Mouse (Mus musculus) forebrain, embryonic 16.5 days (tissue): ENCODE measurements around the gene Kank2. TPM values are rescaled to one million over a fixed set of nuclear protein-coding genes. Genes with fewer than 3 reads are reported as not detected.
"Not testable (repeated sequence)": the region's sequence is repeated elsewhere in the genome, so short reads cannot be mapped to it uniquely, and the experiment has no call there.

Experiments
- ATAC-seq: fragments of 200-750 bp; cut with Nextera tagmentation; 2 replicates; pipeline ENCODE4 v1.8.0; 2017; ENCODE audit warnings: mild to moderate bottlenecking, moderate library complexity
- H3K27ac ChIP-seq: fragments of 300-500 bp; sonication (generic); 2 replicates; pipeline ENCODE4 v1.5.1; 2014; ENCODE audit warnings: low read length, control low read depth
- H3K27me3 ChIP-seq: fragments of 300-500 bp; sonication (generic); replicated peaks from 2 replicates; pipeline ENCODE4 v1.6.1; 2014; ENCODE audit warnings: low read length; ENCODE audit not compliant: control insufficient read depth, insufficient read depth
- H3K36me3 ChIP-seq: fragments of 300-500 bp; sonication (generic); 2 replicates; pipeline ENCODE4 v1.6.1; 2014; ENCODE audit not compliant: control insufficient read depth, insufficient read depth
- H3K4me1 ChIP-seq: fragments of 300-500 bp; sonication (generic); replicated peaks from 2 replicates; pipeline ENCODE4 v1.6.1; 2014; ENCODE audit warnings: low read length; ENCODE audit not compliant: control insufficient read depth, insufficient read depth
- H3K4me2 ChIP-seq: fragments of 300-500 bp; sonication (generic); 2 replicates; pipeline ENCODE4 v1.6.1; 2014; ENCODE audit warnings: mild to moderate bottlenecking, low read length, control low read depth
- H3K4me3 ChIP-seq: fragments of 300-500 bp; sonication (generic); replicated peaks from 2 replicates; pipeline ENCODE4 v1.5.1; 2014; ENCODE audit warnings: mild to moderate bottlenecking, low read length, control low read depth
- H3K9ac ChIP-seq: fragments of 300-500 bp; sonication (generic); replicated peaks from 2 replicates; pipeline ENCODE4 v1.6.1; 2014; ENCODE audit warnings: low read depth, low read length, control low read depth
- H3K9me3 ChIP-seq: fragments of 300-500 bp; sonication (generic); 2 replicates; pipeline ENCODE4 v1.6.1; 2016; ENCODE audit warnings: low read length; ENCODE audit not compliant: control insufficient read depth
- WGBS: fragments of 180-500 bp; shearing (Covaris S2); extraction: QIAGEN DNeasy Blood & Tissue Kit; methylation state at CpG from one replicate; pipeline ENCODE4 v1.1.7; 2014; 5-methylcytosine and 5-hydroxymethylcytosine counted together
- polyA plus RNA-seq: library from polyadenylated mRNA; unstranded; fragments of >200 nt; fragmentation: Nextera tagmentation; extraction: Ambion mirVana; gene quantifications from 2 replicates; pipeline ENCODE4 v1.2.1, GENCODE M21; 2015

The Kank2 gene
- polyA plus RNA-seq, 1 experiment from 2014 or later, result 3.2 TPM

DNA sequence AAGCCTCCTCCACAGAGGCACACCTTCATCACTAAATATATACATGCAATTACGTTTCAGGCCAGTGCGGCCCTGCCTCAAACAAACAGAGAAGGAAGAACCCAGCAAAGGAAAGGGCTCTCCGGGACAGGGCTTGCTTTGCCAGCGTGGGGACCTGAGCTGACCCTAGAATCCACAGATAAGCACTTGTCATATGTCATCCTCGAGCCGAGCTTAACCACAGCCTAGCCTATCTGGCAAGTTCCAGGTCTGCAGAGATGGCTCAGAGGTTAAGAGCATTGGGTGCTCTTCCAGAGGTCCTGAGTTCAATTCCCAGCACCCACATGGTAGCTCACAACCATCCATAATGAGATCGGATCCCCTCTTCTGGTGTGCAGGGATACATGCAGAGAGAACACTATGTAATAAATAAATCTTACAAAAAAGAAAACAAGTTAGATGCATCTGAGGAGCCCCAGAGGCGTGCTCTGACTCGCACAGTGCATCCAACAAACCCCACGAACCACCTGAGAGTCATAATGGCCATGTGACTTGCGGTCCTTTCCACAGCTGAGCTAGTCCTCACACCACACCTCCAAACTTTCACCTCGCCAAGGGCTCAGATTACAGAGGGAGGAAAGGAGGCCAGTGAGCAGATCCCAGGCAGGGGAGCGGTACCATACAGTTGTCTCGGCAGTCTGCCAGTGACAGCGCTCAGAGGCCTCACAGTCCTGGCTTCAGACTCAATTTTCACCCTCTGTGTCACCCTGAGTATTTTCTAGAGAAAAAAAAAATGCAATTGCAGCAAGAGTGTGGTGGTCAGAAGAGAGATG, 16.7 kb downstream of the Kank2 start:
- H3K4me3 ChIP-seq, result no peak overlapping the region
- no peaks in the 10 kb centered on the region for H3K9me3 ChIP-seq
- 81% methylated on average over 15 of the region's 15 CpGs for WGBS
- no peak overlapping the region for H3K4me2 ChIP-seq
- H3K36me3 ChIP-seq, result no peaks in the 10 kb centered on the region
- no peaks in the 10 kb centered on the region for H3K4me1 ChIP-seq
- no peaks in the 10 kb centered on the region for H3K27me3 ChIP-seq
- no peak overlapping the region for H3K9ac ChIP-seq
- ATAC-seq, result no peak
- H3K27ac ChIP-seq, result no peak overlapping the region

DNA sequence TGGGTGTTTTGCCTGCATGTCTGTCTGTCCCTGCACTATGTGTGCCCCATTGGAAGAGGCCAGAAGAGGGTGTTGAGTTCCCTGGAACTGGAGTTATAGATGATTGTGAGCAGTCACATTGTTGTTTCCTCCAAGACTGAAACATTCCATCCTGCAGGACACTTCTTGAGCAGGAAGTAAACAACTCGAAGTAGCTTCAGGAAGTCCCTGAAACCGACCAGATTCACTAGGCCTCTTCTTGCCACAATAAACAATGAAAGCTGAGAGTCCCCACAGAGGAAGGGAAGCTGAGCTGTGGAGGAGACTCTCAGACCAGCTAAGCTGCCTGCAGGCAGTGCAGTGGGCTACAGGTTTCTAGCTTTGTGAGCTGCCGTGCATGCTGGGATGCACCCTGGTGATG, 20.8 kb downstream of the Kank2 start:
- Histone ChIP-seq H3K4me1 (no peaks in the 10 kb centered on the region), H3K27me3 (no peaks in the 10 kb centered on the region), H3K9me3 (no peaks in the 10 kb centered on the region), H3K36me3 (no peaks in the 10 kb centered on the region), H3K4me3 (no peak overlapping the region), H3K27ac (no peak overlapping the region), H3K4me2 (no peak overlapping the region), H3K9ac (no peak overlapping the region)
- no peak for ATAC-seq
- WGBS, result 94% methylated on average over 3 of the region's 3 CpGs

- no peak overlapping the region for H3K4me2 ChIP-seq
- no peak overlapping the region for H3K27ac ChIP-seq
- H3K9ac ChIP-seq, result no peak overlapping the region
- H3K9me3 ChIP-seq, result no peaks in the 10 kb centered on the region
- ATAC-seq, result no peak
- H3K36me3 ChIP-seq, result no peaks in the 10 kb centered on the region
- H3K27me3 ChIP-seq, result no peaks in the 10 kb centered on the region
- H3K4me3 ChIP-seq, result no peak overlapping the region
- WGBS, result 89% methylated on average over 16 of the region's 16 CpGs
- H3K4me1 ChIP-seq, result peaks cover 3% of the 10 kb centered on the region
These were observed 24.2 kb downstream of the Kank2 start for GRCm38 (mm10) chr9:21774353-21774752.

- not testable (repeated sequence) for H3K9me3 ChIP-seq, H3K27ac ChIP-seq, H3K9ac ChIP-seq, H3K4me3 ChIP-seq, H3K36me3 ChIP-seq, H3K27me3 ChIP-seq, ATAC-seq, H3K4me2 ChIP-seq
- H3K4me1 ChIP-seq, result peaks cover 12% of the 10 kb centered on the region
- 77% methylated on average over 5 of the region's 5 CpGs for WGBS
These were observed 25.1 kb downstream of the Kank2 start for GRCm38 (mm10) chr9:21773396-21773795.

DNA sequence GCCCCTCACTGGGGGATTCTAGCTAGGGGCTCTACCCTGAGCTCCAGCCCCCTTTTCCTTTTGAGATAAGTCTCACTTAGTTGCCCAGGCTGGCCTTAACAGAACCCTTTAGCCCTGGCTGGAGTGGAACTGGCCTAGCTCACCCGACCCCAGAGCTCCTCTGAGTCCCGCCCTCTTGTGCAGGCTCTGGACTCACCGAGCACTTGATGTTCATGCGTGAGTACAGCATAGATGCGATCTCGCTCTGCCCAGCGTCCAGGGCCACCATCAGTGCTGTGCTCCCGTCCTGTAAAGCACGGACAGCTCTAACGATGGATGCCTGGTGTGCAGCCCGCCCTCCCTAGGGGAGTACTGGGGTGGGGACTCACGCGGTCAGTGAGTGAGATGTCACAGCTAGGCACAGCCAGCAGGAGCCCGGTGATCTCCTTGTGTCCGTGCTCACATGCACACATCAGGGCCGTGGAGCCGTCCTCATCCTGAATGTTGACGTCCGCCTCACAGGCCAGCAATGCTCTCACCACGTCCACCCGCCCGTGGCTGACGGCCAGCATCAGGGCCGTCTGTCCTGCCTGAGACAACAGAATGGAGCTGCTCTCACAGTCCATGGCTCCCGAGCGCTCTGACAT, 28.9 kb downstream of the Kank2 start:
- ATAC-seq, result 0 out of 2 replicates have a peak, but pooled peaks have one; percentile 29
- H3K36me3 ChIP-seq, result no peaks in the 10 kb centered on the region
- WGBS, result 81% methylated on average over 26 of the region's 26 CpGs
- peak overlapping the region; percentile 42; the same call in 1 of the 2 replicates for H3K27ac ChIP-seq
- H3K9ac ChIP-seq, result no peak overlapping the region
- H3K27me3 ChIP-seq, result no peaks in the 10 kb centered on the region
- H3K4me2 ChIP-seq, result no peak overlapping the region
- peaks cover 14% of the 10 kb centered on the region for H3K4me1 ChIP-seq
- no peak overlapping the region for H3K4me3 ChIP-seq
- no peaks in the 10 kb centered on the region for H3K9me3 ChIP-seq

DNA sequence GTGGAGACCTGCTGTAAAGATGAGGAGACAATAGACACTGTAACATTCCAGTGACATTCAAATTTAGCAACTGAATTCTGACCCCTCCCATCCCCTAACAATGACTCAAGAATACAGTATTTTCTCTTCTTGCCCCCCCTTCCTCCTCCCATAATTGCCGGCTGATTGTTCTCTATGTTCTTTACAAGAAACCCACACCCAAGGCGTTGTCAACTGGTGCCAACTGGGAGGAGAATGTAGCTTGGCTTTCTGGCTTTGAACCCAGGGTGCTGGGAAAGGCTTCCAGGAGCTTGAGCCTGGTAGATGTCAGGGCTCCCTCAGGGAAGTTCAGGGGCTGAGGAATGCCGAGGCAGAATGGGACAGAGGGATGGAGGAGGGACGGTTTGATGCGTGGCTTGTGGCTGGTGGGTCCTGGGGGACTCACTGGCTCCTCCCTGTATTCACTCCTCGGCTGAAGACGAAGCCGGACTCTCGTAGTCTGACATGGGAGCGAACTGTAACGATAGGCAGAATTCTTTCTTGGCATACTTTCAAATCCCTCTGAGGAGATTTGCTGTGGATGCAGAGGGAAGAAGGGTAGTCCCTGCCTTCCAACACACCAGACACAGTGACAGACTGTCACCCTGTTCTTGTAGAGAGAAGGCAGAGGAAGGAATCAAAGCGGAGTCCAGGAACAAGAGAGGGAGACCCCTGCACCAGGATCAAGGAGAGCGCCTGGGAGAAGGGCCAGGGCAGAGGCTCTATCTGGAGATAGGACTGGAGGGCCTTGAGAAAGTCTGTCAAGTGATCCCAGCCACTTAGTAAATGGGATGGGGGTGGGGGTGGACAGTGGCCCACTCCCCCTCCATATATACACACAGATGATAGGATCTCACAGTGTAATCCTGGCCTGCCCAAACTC, 29.8 kb downstream of the Kank2 start:
- 59% methylated on average over 13 of the region's 13 CpGs for WGBS
- Histone ChIP-seq H3K27me3 (no peaks in the 10 kb centered on the region), H3K36me3 (no peaks in the 10 kb centered on the region), H3K4me2 (no peak overlapping the region), H3K4me1 (peaks cover 14% of the 10 kb centered on the region), H3K27ac (peak overlapping the region; percentile 42), H3K9ac (no peak overlapping the region), H3K4me3 (no peak overlapping the region), H3K9me3 (no peaks in the 10 kb centered on the region)
- peak; percentile 31; the same call in 1 of the 2 replicates for ATAC-seq

- H3K27me3 ChIP-seq, result no peaks in the 10 kb centered on the region
- no peaks in the 10 kb centered on the region for H3K9me3 ChIP-seq
- H3K4me2 ChIP-seq, result no peak overlapping the region
- H3K4me1 ChIP-seq, result peaks cover 14% of the 10 kb centered on the region
- 80% methylated on average over 11 of the region's 11 CpGs for WGBS
- H3K9ac ChIP-seq, result no peak overlapping the region
- H3K27ac ChIP-seq, result no peak overlapping the region
- ATAC-seq, result no peak
- H3K36me3 ChIP-seq, result no peaks in the 10 kb centered on the region
- H3K4me3 ChIP-seq, result no peak overlapping the region
These were observed 30.6 kb downstream of the Kank2 start for GRCm38 (mm10) chr9:21767896-21768295.

DNA sequence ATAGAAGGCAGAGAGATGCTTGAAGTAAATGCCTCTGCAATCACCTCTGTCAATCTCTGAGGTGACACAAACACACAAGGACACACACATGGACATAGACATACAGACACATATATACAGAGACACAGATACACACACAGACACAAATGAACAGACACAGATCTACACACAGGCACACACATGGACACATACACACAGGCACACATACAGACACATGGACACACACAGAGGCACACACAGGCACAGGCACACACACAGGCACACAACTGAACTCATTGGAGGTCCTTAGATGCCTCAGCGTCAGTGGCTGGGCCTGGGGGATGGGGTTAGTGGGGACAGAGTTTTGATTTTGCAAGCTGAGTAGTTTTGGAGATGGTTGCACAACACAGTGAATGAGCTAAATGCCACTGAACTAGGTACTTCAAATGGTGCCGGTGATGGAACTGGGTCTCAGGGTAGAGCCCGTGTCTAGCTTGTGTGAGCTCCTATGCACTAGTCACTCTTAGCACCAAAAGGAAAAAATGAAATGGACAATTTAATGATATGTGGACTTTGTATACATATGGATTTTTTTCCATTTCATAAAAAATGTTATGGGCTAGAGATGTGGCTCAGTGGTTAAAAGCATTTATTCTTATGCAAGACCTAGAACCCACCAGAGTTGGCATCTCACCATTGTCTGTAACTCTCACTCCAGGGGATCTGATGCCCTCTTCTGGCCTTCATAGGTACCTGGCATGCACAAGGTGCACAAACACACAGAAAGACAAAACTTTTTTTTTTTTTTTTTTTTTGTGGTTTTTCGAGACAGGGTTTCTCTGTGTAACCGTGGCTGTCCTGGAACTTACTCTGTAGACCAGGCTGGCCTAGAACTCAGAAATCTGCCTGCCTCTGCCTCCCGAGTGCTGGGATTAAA, 34.2 kb downstream of the Kank2 start:
- Histone ChIP-seq H3K36me3 (no peaks in the 10 kb centered on the region), H3K27me3 (no peaks in the 10 kb centered on the region), H3K4me1 (peaks cover 20% of the 10 kb centered on the region), H3K4me3 (no peak overlapping the region), H3K9me3 (no peaks in the 10 kb centered on the region), H3K27ac (no peak overlapping the region), H3K4me2 (no peak overlapping the region), H3K9ac (no peak overlapping the region)
- WGBS, result 97% methylated on average over 6 of the region's 6 CpGs
- no peak for ATAC-seq
